Mouse (Mus musculus) heart, embryonic 12.5 days (tissue): ENCODE data around the gene Pik3cb. TPM values are rescaled to one million over a fixed set of nuclear protein-coding genes. Genes with fewer than 3 reads are reported as not detected.

Source experiments
- ATAC-seq: fragments of 200-750 bp; cut with Nextera tagmentation; 2 replicates; pipeline ENCODE4 v1.8.0; 2017; ENCODE audit warnings: moderate TSS enrichment, moderate library complexity; ENCODE audit not compliant: insufficient number of reproducible peaks, low FRiP score
- H3K27ac ChIP-seq: fragments of 300-500 bp; sonication (generic); 2 replicates; pipeline ENCODE4 v1.5.1; 2016; ENCODE audit warnings: mild to moderate bottlenecking, moderate library complexity; ENCODE audit not compliant: poor library complexity, severe bottlenecking
- H3K27me3 ChIP-seq: fragments of 300-500 bp; sonication (generic); replicated peaks from 2 replicates; pipeline ENCODE4 v1.6.1; 2016; ENCODE audit warnings: mild to moderate bottlenecking, moderate library complexity
- H3K36me3 ChIP-seq: fragments of 300-500 bp; sonication (generic); 2 replicates; pipeline ENCODE4 v1.6.1; 2016; ENCODE audit warnings: mild to moderate bottlenecking, moderate library complexity
- H3K4me1 ChIP-seq: fragments of 300-500 bp; sonication (generic); replicated peaks from 2 replicates; pipeline ENCODE4 v1.6.1; 2016; ENCODE audit warnings: mild to moderate bottlenecking
- H3K4me2 ChIP-seq: fragments of 300-500 bp; sonication (generic); 2 replicates; pipeline ENCODE4 v1.6.1; 2016; ENCODE audit warnings: mild to moderate bottlenecking, moderate library complexity
- H3K4me3 ChIP-seq: fragments of 300-500 bp; sonication (generic); 2 replicates; pipeline ENCODE4 v1.5.1; 2016; ENCODE audit warnings: mild to moderate bottlenecking
- H3K9ac ChIP-seq: fragments of 300-500 bp; sonication (generic); 2 replicates; pipeline ENCODE4 v1.6.1; 2016; ENCODE audit warnings: mild to moderate bottlenecking, moderate library complexity
- H3K9me3 ChIP-seq: fragments of 300-500 bp; sonication (generic); replicated peaks from 2 replicates; pipeline ENCODE4 v1.6.1; 2016; ENCODE audit warnings: mild to moderate bottlenecking, moderate library complexity
- WGBS: fragments of 180-500 bp; shearing (Covaris S2); methylation state at CpG from one replicate; pipeline ENCODE4 v1.1.7; 2016; 5-methylcytosine and 5-hydroxymethylcytosine counted together
- polyA plus RNA-seq: library from polyadenylated mRNA; unstranded; fragments of >200 nt; fragmentation: Nextera tagmentation; extraction: Ambion mirVana; gene quantifications from 2 replicates; pipeline ENCODE4 v1.2.1, GENCODE M21; 2016

The Pik3cb gene
- polyA plus RNA-seq, 1 experiment from 2014 or later: 2.5 TPM

DNA sequence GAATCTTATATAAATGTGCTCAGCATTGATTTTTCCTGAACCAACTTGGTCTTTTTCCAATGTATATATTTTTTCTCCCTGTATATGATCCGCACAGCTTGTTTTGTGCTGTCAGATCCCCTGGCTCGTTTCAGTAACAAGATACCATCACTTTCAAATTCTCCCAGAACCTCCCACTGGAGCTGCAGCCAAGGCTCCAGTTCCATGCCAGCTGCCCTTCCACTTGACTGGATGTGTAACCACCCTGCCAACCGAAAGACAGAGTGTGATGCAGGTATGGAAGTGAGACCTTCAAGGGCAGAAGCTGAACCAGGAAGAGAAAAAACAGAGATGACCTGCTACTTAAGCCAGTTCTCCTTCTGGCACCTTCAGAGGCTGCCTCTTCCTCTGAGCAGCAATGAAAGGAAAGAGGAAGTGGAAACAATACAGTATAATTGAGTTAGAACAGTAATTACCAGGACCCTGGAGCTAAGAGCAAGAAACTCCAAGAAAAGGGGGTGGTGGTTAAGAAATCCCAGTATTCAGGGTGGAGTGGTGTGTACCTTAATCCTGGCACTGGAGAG lies 24.3 kb upstream of the Pik3cb start:
- no peak overlapping the region for H3K4me2 ChIP-seq
- H3K27ac ChIP-seq: no peak overlapping the region
- H3K9me3 ChIP-seq: no peaks in the 10 kb centered on the region
- H3K4me1 ChIP-seq: 0 out of 2 replicates have a peak, but pooled peaks cover 10% of the 10 kb centered on the region
- ATAC-seq: no peak
- no peak overlapping the region for H3K9ac ChIP-seq
- WGBS: 62% methylated on average over 3 of the region's 3 CpGs
- H3K36me3 ChIP-seq: no peaks in the 10 kb centered on the region
- peaks cover 12% of the 10 kb centered on the region; the same call in 1 of the 2 replicates for H3K27me3 ChIP-seq
- no peak overlapping the region for H3K4me3 ChIP-seq

DNA sequence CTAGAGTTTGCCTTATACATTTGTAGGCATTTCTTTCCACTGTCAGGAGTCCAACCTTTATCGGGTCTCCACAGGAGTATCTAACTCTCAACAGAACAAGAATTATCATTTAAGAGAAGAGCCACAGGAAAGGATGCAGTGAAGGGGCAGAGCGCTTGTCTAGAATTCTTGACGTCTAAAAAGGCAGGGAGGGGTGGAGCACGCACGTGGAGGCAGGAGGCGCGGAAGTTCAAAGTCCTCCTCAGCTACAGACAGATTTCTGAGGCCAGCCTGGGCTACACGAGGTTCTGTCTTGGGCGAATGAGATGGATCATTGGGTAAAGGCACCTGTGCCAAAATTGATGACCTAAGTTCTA lies 23.7 kb upstream of the Pik3cb start:
- H3K27ac ChIP-seq: no peak overlapping the region
- 59% methylated on average over 9 of the region's 9 CpGs for WGBS
- H3K4me3 ChIP-seq: no peak overlapping the region
- H3K4me1 ChIP-seq: 0 out of 2 replicates have a peak, but pooled peaks cover 8% of the 10 kb centered on the region
- ATAC-seq: no peak
- H3K9ac ChIP-seq: no peak overlapping the region
- H3K27me3 ChIP-seq: peaks cover 12% of the 10 kb centered on the region; the same call in 1 of the 2 replicates
- no peak overlapping the region for H3K4me2 ChIP-seq
- no peaks in the 10 kb centered on the region for H3K36me3 ChIP-seq
- H3K9me3 ChIP-seq: no peaks in the 10 kb centered on the region

DNA sequence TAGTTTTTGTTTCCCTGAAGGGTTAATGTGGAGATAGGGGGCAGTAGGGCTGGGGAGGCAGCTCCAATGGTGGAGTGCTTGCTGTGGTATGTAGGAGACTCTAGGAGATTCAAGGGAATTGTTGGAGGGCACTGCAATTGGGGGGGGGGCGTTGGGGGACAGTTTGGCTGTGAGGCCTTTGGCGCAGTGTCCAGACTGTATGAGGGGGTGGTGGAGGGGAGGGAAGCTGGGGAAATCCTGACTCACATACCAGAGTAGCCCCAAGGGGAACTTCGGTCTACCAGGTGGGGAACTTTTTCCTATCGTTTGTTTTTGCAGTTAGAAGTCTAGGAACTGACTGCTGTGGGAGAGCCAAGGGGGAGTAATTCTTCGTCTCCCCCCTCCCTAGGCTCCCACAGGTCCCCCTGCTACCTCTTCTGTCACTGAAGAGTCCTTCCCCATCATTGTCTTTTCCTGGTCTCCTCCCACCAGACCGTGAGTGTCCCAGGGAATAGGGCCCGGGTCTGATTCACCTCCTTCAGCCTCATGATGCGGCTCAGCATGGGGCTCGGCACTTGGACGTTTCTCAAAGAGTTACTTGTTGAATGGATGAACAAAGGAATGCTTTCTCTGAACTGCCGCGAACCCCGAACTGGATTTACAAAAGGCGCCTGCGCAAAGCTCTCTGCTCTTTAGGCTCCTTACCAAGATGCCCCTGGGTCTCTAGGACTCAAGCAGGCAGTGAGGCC lies 23.2 kb upstream of the Pik3cb start:
- no peaks in the 10 kb centered on the region for H3K36me3 ChIP-seq
- WGBS: 37% methylated on average over 15 of the region's 15 CpGs
- no peak for ATAC-seq
- no peak overlapping the region for H3K27ac ChIP-seq
- H3K4me2 ChIP-seq: 0 out of 2 replicates have a peak overlapping the region, but pooled peaks have one; percentile 4
- H3K4me1 ChIP-seq: peaks cover 9% of the 10 kb centered on the region
- no peak overlapping the region for H3K4me3 ChIP-seq
- no peaks in the 10 kb centered on the region for H3K9me3 ChIP-seq
- H3K27me3 ChIP-seq: peaks cover 12% of the 10 kb centered on the region; the same call in 1 of the 2 replicates
- H3K9ac ChIP-seq: no peak overlapping the region

- peaks cover 12% of the 10 kb centered on the region; the same call in 1 of the 2 replicates for H3K27me3 ChIP-seq
- no peak overlapping the region for H3K4me2 ChIP-seq
- peaks cover 16% of the 10 kb centered on the region for H3K4me1 ChIP-seq
- 55% methylated on average over 2 of the region's 2 CpGs for WGBS
- H3K36me3 ChIP-seq: no peaks in the 10 kb centered on the region
- no peak overlapping the region for H3K27ac ChIP-seq
- no peak overlapping the region for H3K4me3 ChIP-seq
- ATAC-seq: no peak
- no peaks in the 10 kb centered on the region for H3K9me3 ChIP-seq
- H3K9ac ChIP-seq: no peak overlapping the region
These were observed 22.4 kb upstream of the Pik3cb start for GRCm38 (mm10) chr9:99162839-99163238.

- H3K9me3 ChIP-seq: no peaks in the 10 kb centered on the region
- H3K4me2 ChIP-seq: no peak overlapping the region
- H3K27ac ChIP-seq: no peak overlapping the region
- H3K4me3 ChIP-seq: no peak overlapping the region
- H3K4me1 ChIP-seq: peaks cover 16% of the 10 kb centered on the region
- H3K27me3 ChIP-seq: peaks cover 12% of the 10 kb centered on the region; the same call in 1 of the 2 replicates
- H3K9ac ChIP-seq: no peak overlapping the region
- ATAC-seq: peak; percentile 76
- 82% methylated on average over 5 of the region's 5 CpGs for WGBS
- H3K36me3 ChIP-seq: no peaks in the 10 kb centered on the region
These were observed 20.4 kb upstream of the Pik3cb start for GRCm38 (mm10) chr9:99160780-99161179.

DNA sequence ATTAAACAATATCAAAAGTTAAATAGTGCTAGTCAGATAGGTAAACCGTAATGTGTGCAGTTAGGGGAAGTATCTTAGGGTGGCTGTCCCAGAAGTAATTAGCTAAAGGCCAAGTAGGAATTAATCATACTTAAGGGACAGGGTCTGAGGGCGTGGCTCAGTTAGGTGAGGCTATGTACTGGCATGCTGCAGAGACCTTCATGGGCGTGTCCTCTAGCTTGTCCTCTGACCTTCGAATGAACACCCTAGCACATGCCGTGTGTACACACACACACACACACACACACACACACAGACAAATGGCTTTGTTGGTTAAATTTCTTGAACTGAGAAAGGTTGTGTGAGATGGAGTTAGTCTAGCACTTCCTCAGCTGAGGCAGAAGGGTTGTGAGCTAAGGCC lies 19.5 kb upstream of the Pik3cb start:
- no peak overlapping the region for H3K27ac ChIP-seq
- no peaks in the 10 kb centered on the region for H3K36me3 ChIP-seq
- no peak overlapping the region for H3K4me3 ChIP-seq
- H3K4me2 ChIP-seq: no peak overlapping the region
- 88% methylated on average over 5 of the region's 5 CpGs for WGBS
- no peaks in the 10 kb centered on the region for H3K9me3 ChIP-seq
- peaks cover 21% of the 10 kb centered on the region; the same call in 1 of the 2 replicates for H3K27me3 ChIP-seq
- no peak overlapping the region for H3K9ac ChIP-seq
- ATAC-seq: peak; percentile 78
- H3K4me1 ChIP-seq: peaks cover 16% of the 10 kb centered on the region

GRCm38 (mm10) chr9:99158708-99159107 lies 18.3 kb upstream of the Pik3cb start:
- Histone ChIP-seq H3K9ac (no peak overlapping the region), H3K27ac (no peak overlapping the region), H3K4me1 (peaks cover 15% of the 10 kb centered on the region), H3K4me3 (no peak overlapping the region), H3K27me3 (peaks cover 19% of the 10 kb centered on the region; the same call in 1 of the 2 replicates), H3K36me3 (no peaks in the 10 kb centered on the region), H3K9me3 (no peaks in the 10 kb centered on the region), H3K4me2 (peak overlapping the region; percentile 37; the same call in 1 of the 2 replicates)
- 78% methylated on average over 6 of the region's 6 CpGs for WGBS
- ATAC-seq: no peak

DNA sequence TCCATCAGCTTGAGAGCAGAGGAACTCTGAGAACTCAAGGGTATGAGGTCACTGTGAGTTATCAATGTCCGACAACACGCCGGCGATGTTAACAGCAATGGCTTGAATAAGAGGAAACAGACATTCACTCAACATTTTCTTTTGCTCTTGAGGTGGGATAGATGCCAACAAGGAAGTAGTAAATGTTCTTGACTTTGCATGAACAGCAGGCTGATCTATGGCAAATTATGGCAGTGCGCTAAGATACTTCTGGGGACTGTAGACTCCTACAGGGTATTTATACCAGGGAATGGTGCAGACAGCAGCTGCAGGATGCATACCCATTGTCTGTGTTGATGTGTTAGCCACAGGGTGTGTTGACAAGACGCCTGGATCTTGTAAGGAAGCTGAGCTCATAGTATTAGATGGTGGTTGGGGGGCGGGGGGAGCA lies 17.8 kb upstream of the Pik3cb start:
- Histone ChIP-seq H3K9me3 (no peaks in the 10 kb centered on the region), H3K36me3 (no peaks in the 10 kb centered on the region), H3K27me3 (peaks cover 19% of the 10 kb centered on the region; the same call in 1 of the 2 replicates), H3K9ac (no peak overlapping the region), H3K27ac (no peak overlapping the region), H3K4me3 (no peak overlapping the region), H3K4me1 (peaks cover 10% of the 10 kb centered on the region), H3K4me2 (peak overlapping the region; percentile 37)
- ATAC-seq: peak; percentile 10; the same call in 1 of the 2 replicates
- 14% methylated on average over 7 of the region's 7 CpGs for WGBS

- no peak overlapping the region for H3K9ac ChIP-seq
- 35% methylated on average over 3 of the region's 3 CpGs for WGBS
- H3K4me3 ChIP-seq: no peak overlapping the region
- peaks cover 8% of the 10 kb centered on the region for H3K4me1 ChIP-seq
- ATAC-seq: no peak
- peaks cover 13% of the 10 kb centered on the region; the same call in 1 of the 2 replicates for H3K27me3 ChIP-seq
- H3K9me3 ChIP-seq: no peaks in the 10 kb centered on the region
- H3K27ac ChIP-seq: no peak overlapping the region
- H3K36me3 ChIP-seq: no peaks in the 10 kb centered on the region
- H3K4me2 ChIP-seq: no peak overlapping the region
These were observed 13.2 kb upstream of the Pik3cb start for GRCm38 (mm10) chr9:99153655-99154054.

- Histone ChIP-seq H3K36me3 (no peaks in the 10 kb centered on the region), H3K4me2 (no peak overlapping the region), H3K9me3 (no peaks in the 10 kb centered on the region), H3K9ac (no peak overlapping the region), H3K4me1 (peaks cover under 1% of the 10 kb centered on the region; the same call in 1 of the 2 replicates), H3K4me3 (no peak overlapping the region), H3K27ac (no peak overlapping the region), H3K27me3 (peaks cover 13% of the 10 kb centered on the region; the same call in 1 of the 2 replicates)
- 62% methylated on average over 9 of the region's 9 CpGs for WGBS
- no peak for ATAC-seq
These were observed 12.5 kb upstream of the Pik3cb start for GRCm38 (mm10) chr9:99152699-99153490.
